Mouse (Mus musculus) embryo, embryonic 10 days (tissue): ENCODE results near the gene Vmp1.
A peak's percentile ranks its signal among the peaks of the same experiment; 100 is the strongest.

Experiments
- DNase-seq: peaks from one replicate; pipeline ENCODE4 v3.0.0-alpha.2; 2015; ENCODE audit warnings: low spot score

Vmp1 gene

DNA sequence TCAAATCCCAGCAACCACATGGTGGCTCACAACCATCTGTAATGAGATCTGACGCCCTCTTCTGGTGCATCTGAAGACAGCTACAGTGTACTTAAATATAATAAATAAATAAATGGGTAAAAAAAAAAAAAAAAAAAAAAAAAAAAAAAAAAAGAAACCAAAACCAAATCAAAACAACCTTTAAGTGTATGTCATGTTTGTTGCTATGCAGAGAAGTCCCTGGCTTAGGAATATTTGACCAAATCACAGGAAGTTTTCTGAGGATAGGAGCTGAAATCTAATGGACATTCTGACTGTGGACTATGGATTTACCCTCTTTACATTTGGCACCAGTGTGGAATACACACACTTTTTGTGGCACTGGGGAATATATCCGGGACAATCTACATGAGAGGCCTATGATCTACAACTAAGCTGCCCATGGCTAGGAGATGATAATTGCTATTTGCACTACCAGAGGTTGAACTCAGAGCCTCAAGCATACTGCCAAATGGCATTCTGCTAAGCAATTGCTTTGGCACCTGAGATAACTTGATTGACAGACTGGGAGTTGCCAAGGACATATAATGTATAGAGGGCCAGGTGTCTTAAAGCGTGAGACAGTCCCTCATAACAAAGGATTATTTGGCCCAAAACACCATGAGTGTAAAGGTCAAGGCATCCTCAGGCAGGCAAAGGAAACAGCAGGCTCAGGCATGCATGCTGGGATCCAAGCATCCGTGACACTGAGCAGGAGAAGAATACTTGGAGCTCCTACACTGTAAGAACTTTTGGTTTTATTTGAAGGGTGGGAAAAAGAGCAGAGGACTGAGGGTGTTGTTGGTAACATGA is 84.0 kb downstream of the Vmp1 start:
- no peak for DNase-seq

GRCm38 (mm10) chr11:86598572-86598971 is 85.1 kb downstream of the Vmp1 start:
- no peak for DNase-seq

- DNase-seq: no peak
These were observed 85.5 kb downstream of the Vmp1 start for GRCm38 (mm10) chr11:86598154-86598553.

GRCm38 (mm10) chr11:86596976-86597375 is 86.7 kb downstream of the Vmp1 start:
- DNase-seq: no peak

DNA sequence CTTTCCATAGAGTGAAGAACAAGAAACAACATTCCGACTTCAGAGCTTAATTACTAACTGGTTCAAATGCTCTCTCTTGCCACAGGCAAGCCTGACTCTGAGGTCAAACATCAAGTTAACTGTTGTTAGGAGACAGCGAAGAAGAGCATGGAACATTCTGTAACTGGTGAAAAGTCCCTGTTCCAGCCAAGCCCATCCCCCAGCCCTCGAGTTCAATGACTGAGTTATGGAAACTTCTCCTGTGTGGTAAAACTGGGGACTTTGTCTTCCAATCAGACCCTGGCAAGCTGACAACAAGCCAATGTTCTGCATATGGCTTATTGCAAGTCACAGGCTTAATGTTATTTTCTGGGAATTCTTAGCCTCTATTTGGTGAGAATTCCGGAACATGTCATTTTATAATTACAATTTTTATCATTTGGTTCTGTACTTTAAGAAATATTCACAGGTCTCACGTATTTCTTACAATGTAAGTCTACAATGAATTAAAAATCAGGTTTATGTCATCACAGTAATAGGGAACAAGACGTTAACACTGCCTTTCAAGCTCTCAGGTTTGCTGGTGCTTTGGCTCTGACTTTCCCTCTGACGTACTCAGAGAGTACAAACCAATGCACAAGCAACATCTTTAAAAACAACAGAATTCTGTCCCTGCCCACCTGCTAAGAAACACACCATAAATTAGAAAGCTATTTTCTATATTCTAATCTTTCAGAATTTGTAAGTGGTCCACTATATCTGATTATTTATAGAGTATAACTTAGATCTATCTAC is 87.3 kb downstream of the Vmp1 start:
- DNase-seq: no peak

- no peak for DNase-seq
These were observed 88.3 kb downstream of the Vmp1 start for GRCm38 (mm10) chr11:86595366-86595765.

DNA sequence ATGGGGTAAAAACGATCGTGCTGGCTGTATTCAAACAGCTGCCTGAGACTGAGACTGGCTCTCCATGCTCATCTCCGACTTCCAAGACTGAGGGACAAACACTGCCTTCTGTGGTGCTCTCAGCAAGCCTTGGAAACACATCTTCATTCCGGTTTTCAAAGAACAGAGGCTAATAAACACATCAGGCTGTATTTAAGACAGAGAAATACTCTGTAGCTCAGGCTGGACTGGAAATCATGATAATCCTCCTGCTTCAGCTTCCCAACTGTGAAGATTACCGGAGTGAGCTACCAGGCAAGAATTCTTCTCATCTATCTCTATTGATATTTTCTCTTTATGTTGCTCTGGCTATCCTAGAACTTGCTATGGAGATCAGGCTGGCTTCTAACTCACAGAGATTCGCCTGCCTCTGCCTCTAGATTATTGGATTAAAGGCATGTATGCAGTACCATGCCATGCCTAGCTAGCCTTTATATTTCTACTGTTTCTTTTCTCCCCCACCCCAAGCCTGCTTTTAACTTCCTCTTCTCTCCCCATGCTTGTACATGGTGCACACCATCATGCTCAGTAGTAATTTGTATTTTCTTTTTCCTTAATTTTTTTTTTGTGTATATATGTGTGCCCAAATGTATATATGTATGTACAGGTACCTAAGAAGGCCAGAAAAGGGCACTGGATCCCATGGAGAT is 89.3 kb downstream of the Vmp1 start:
- no peak for DNase-seq

- DNase-seq: no peak
These were observed 90.2 kb downstream of the Vmp1 start for GRCm38 (mm10) chr11:86593443-86593842.

DNA sequence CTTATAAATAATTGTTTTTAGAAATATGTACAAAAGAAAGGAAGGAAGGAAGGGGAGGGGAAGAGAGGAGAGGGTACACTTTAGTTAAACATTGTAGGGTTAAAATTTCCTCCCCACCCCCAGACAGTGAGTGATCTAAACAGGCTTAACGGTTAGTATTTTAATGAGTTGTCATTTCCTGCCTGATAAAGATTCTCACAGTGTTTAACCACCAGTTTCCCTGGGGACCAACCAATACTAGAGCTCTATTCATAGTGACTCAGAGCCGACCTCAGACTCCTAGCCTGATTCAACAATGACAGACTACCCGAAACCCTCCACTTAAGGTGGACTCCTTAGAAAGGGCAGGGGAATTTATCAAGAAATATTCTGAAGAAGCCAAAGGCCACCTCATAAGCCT is 90.6 kb downstream of the Vmp1 start:
- DNase-seq: no peak

DNA sequence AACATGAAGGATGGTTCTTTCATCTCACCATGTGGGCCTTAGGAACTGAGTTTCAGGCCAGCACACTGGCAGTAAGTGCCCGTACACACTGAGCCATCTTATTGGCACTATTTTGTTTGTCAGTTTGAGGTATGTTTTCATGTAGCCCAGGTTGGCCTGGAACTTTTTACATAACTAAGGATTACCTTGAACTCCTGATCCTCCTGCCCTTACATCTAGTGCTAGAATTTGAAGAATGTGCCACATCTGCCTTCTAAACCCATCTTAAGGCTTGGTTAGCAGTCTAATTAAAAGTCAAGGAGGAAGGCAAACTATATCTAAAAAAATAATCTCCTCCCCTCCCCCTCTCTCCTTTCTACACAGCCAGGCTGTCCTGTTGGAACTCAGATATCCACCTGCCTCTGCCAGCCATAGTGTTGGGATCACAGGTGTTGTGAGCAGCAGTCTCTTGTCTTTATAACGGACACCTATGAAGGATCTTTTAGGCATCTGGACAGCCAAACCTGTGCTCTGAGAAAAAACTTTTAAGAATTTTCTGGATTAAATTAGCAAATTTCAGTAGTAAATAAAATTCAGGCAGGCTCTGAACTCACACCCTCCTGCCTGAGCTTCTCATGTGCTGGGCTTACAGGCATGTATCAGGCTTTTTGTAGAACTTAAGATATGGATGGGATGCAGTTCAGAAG is 91.6 kb downstream of the Vmp1 start:
- DNase-seq: no peak

DNA sequence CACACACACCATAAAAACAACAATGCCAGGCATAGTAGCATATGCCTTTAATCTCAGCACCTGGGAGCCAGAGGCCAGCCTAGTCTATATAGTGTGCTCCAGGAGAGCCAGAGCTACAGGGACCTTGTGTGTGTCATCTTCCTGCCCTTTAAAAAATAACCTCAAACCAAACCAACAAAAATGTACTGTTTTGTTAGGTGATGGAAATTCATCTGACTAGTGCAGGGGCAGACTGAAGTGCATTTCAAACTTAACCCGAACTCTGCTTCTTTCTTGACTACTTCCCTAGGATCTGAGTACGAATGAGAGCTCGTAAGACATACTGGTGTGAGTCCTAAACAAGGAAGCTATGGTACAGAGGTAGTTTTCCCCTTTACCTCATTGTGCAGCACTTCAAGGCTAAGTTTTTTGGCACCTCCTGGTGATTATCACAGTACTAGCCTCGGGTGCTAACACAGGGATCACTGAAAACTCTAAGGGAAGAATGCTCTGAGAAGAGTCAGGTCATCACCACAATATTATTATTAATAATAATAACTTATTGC is 92.3 kb downstream of the Vmp1 start:
- DNase-seq: no peak

DNA sequence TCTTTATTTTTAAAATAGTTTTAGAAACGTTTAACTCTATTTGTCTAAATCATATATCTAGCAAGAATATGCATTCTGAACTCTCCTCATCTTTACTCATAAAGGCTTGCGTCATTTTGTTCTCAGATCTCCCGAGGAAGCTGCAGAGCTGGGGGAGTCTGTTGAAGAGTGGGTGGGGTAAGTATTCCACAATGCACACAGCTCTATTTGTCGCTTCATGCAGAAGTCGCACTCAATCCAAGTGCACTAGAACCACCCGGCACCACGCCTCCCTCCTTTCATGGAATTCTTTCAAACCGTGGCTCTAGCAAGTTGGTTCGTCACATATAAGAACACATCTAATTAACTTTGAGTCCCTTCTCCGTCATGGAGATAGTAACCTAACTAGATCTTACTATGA is 93.1 kb downstream of the Vmp1 start:
- DNase-seq: no peak

DNA sequence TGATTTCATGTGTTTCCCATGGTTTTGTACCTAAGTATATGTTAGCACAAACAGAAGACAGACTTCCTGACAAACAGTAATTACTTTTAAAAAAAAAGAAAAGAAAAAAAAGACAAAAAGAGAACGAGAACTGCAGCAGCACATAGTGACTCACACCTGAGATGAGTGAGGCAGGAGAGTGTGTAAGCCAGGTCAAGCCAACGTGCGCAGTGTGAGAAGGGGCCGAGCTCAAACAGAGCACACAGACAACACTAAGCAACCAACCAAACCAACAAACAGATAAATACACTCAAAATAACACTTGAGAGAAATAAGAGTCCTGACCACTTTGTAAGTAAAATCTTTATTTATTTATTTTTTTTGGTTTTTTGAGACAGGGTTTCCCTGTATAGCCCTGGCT is 93.6 kb downstream of the Vmp1 start:
- DNase-seq: no peak

GRCm38 (mm10) chr11:86588583-86589298 is 94.9 kb downstream of the Vmp1 start:
- no peak for DNase-seq

DNA sequence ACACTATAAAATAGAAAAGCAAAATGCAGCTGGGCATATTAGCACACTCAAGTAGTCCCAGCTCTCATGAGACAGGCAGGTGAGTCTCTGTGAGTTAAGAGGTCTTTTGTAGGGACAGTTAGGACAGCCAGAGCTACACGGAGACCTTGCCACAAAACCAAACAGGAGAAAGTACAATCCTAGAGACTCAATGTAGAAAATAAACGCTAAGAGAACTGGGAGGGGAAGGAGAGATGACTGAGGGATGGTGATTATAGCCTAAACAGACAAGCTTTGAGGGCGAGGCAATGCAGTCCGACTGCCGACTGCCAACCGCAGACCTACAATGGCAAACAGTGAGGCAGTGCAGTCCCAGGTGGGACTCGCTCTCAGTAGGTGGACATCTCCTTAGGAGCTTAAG is 95.8 kb downstream of the Vmp1 start:
- no peak for DNase-seq

GRCm38 (mm10) chr11:86586868-86587792 is 96.5 kb downstream of the Vmp1 start:
- peak; percentile 61 for DNase-seq

- DNase-seq: no peak
These were observed 97.3 kb downstream of the Vmp1 start for GRCm38 (mm10) chr11:86586177-86586867.

DNA sequence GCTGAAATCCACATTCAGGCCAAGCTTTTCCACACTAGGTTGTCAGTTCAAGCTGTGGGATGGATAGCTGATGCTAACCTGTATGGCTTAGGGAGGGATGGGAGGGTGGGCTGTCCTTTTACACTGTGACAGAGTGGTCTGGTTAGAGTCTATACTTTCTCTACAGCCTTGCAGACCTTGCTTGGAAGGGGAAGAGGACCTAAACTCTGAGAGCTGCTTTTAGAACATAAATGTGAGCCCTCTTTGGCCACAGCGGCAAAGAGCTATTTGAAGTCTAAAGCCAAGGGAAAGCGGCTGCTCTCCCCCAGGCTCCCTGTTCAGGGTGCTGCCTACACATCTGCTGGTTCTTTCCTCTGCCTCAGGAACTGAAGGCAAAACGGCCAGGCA is 98.0 kb downstream of the Vmp1 start:
- DNase-seq: no peak

GRCm38 (mm10) chr11:86584898-86585597 is 98.6 kb downstream of the Vmp1 start:
- no peak for DNase-seq
